Mouse (Mus musculus) bone marrow macrophage, adult 2 months (primary cell): Measurements from ENCODE around the gene Mad1l1.

Experiments
- CTCF ChIP-seq: IDR thresholded peaks from 2 replicates; pipeline ENCODE4 v1.5.1; 2012; ENCODE audit warnings: low read depth, mild to moderate bottlenecking, low read length, moderate library complexity
- POLR2A ChIP-seq: IDR thresholded peaks from 2 replicates; pipeline ENCODE4 v1.6.1; 2012; ENCODE audit warnings: mild to moderate bottlenecking, low read depth, low read length, borderline replicate concordance

GRCm38 (mm10) chr5:140182351-140182750, 139.0 kb downstream of the Mad1l1 start:
- no peak for TF ChIP-seq CTCF
- TF ChIP-seq POLR2A = no peak
